Mouse (Mus musculus): Measurements from ENCODE around the gene Braf. TPM values are rescaled to one million over a fixed set of nuclear protein-coding genes. Genes with fewer than 3 reads are reported as not detected.
"Not testable (repeated sequence)": the region's sequence is repeated elsewhere in the genome, so short reads cannot be mapped to it uniquely, and the experiment has no call there.

The Braf gene
- polyA plus RNA-seq (2016; fragmentation: Nextera tagmentation; extraction: Ambion mirVana), result 16.0 and 19.9 TPM in 2 replicates

GRCm38 (mm10) chr6:39724866-39725711 lies at the start of gene Braf:
Gene Braf, minus strand, starts transcription at chr6:39725463.
- peak within 1 kb of the TSS; percentile 69 for H3K4me3 ChIP-seq
- no peaks in the 10 kb centered on the region for H3K27me3 ChIP-seq (ENCODE audit: low read depth, poor library complexity, severe bottlenecking)
- H3K4me1 ChIP-seq, result peaks cover 29% of the 10 kb centered on the region
- peak within 1 kb of the TSS; percentile 97 for H3K27ac ChIP-seq
- WGBS, result 3% methylated on average over 96 of the region's 101 CpGs
- H3K36me3 ChIP-seq, result no peaks in the 10 kb centered on the region
- peak; percentile 97 for DNase-seq (ENCODE audit: low spot score)
- no peaks in the 10 kb centered on the region for H3K9me3 ChIP-seq (replicated peaks)

GRCm38 (mm10) chr6:39775029-39775428 lies 49.8 kb upstream of the Braf start:
- Histone ChIP-seq H3K27ac (no peak overlapping the region), H3K36me3 (no peaks in the 10 kb centered on the region), H3K4me3 (no peak overlapping the region), H3K27me3 (ENCODE audit: low read depth, poor library complexity, severe bottlenecking) (no peaks in the 10 kb centered on the region), H3K9me3 (replicated peaks) (no peaks in the 10 kb centered on the region), H3K4me1 (no peaks in the 10 kb centered on the region)
- DNase-seq (ENCODE audit: low spot score), result no peak
- WGBS, result 85% methylated on average over 9 of the region's 9 CpGs

DNA sequence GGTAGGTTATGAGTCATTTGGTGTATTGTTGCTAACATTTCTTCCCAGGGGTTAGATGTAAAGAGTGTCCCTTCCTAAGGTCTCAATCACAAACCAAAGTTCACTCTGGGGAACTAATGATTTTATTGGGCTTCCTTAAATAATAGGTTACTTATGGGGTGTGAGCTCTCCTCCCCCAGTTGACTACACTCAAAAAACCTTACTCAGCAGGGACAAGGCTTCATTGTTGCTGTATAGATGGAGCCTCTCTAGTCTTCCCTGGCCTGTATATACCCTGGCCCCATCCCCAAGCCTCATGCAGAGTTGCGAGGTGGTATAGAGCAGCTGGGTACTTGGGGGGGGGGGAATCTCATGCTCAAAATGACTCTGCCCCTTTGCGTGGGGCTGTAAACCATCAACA lies 32.0 kb upstream of the Braf start:
- DNase-seq (ENCODE audit: low spot score), result no peak
- Histone ChIP-seq H3K9me3 (replicated peaks) (no peaks in the 10 kb centered on the region), H3K4me3 (no peak overlapping the region), H3K27ac (no peak overlapping the region), H3K36me3 (no peaks in the 10 kb centered on the region), H3K27me3 (ENCODE audit: low read depth, poor library complexity, severe bottlenecking) (no peaks in the 10 kb centered on the region), H3K4me1 (peaks cover 6% of the 10 kb centered on the region)
- 81% methylated on average over 2 of the region's 2 CpGs for WGBS

DNA sequence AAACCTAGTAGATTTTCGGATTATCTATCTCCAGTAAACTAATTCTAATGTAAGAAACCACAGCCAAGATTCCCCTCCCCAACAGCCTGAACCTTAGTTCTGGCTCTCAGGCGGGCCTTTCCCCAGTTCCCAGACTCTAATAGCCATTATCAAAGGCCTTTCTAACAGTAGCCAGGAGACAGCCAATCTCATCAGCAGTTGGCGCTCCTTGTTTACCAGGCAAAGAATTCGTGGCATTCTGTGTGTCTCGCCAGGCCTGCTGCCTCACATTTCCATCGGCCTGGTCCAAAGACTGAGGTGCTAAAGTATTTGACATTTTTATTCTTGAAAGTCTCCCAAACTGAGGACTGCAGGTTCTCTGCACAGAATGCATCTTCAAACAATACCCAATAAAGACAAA lies 24.6 kb upstream of the Braf start:
- H3K9me3 ChIP-seq (replicated peaks), result no peaks in the 10 kb centered on the region
- H3K36me3 ChIP-seq, result no peaks in the 10 kb centered on the region
- no peaks in the 10 kb centered on the region for H3K27me3 ChIP-seq (ENCODE audit: low read depth, poor library complexity, severe bottlenecking)
- DNase-seq (ENCODE audit: low spot score), result no peak
- H3K27ac ChIP-seq, result no peak overlapping the region
- no peak overlapping the region for H3K4me3 ChIP-seq
- no peaks in the 10 kb centered on the region for H3K4me1 ChIP-seq
- WGBS, result 17% methylated on average over 6 of the region's 6 CpGs

- H3K36me3 ChIP-seq, result no peaks in the 10 kb centered on the region
- H3K27ac ChIP-seq, result no peak overlapping the region
- H3K27me3 ChIP-seq (ENCODE audit: low read depth, poor library complexity, severe bottlenecking), result no peaks in the 10 kb centered on the region
Observed at GRCm38 (mm10) chr6:39747094-39747493, 21.8 kb upstream of the Braf start.

GRCm38 (mm10) chr6:39745456-39745855 lies 20.2 kb upstream of the Braf start:
- no peaks in the 10 kb centered on the region for H3K4me1 ChIP-seq
- no peaks in the 10 kb centered on the region for H3K36me3 ChIP-seq
- H3K27ac ChIP-seq, result no peak overlapping the region
- 85% methylated on average over 1 of the region's 1 CpGs for WGBS
- no peaks in the 10 kb centered on the region for H3K27me3 ChIP-seq (ENCODE audit: low read depth, poor library complexity, severe bottlenecking)
- H3K9me3 ChIP-seq (replicated peaks), result no peaks in the 10 kb centered on the region
- no peak for DNase-seq (ENCODE audit: low spot score)
- H3K4me3 ChIP-seq, result no peak overlapping the region

More at GRCm38 (mm10) chr6:39747094-39747493, 21.8 kb upstream of the Braf start:
- H3K4me3 ChIP-seq, result no peak overlapping the region
- no peak for DNase-seq (ENCODE audit: low spot score)
- no peaks in the 10 kb centered on the region for H3K9me3 ChIP-seq (replicated peaks)
- H3K4me1 ChIP-seq, result no peaks in the 10 kb centered on the region
- 31% methylated on average over 1 of the region's 1 CpGs for WGBS

GRCm38 (mm10) chr6:39739698-39740097 lies 14.4 kb upstream of the Braf start:
- H3K9me3 ChIP-seq (replicated peaks); H3K27ac ChIP-seq; H3K27me3 ChIP-seq (ENCODE audit: low read depth, poor library complexity, severe bottlenecking); H3K4me3 ChIP-seq; H3K36me3 ChIP-seq; DNase-seq (ENCODE audit: low spot score); H3K4me1 ChIP-seq: not testable (repeated sequence)
- WGBS, result 93% methylated on average over 9 of the region's 9 CpGs

DNA sequence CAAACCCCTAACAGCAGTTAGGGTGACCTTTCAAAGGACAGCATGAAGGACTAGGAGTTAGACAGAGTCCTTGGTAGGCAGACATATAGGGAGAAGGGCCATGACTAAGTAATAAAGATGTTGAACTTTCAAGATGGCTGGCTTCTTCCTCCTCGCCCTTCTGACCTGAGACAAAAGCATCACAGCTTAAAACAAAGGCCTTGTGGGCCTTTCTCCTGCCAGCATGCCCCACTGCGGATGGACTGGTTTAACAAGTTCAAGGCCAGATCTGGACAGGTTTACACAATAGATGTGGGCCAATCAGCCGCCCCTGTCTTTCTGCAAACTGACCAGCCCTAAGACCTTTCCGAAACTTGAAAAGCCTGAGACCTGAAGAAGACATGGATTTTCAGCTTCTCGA lies 2.8 kb upstream of the Braf start:
- Histone ChIP-seq H3K4me3 (no peak overlapping the region), H3K27me3 (ENCODE audit: low read depth, poor library complexity, severe bottlenecking) (no peaks in the 10 kb centered on the region), H3K4me1 (peaks cover 12% of the 10 kb centered on the region), H3K36me3 (no peaks in the 10 kb centered on the region), H3K9me3 (replicated peaks) (no peaks in the 10 kb centered on the region), H3K27ac (no peak overlapping the region)
- DNase-seq (ENCODE audit: low spot score), result no peak
- 87% methylated on average over 5 of the region's 5 CpGs for WGBS

DNA sequence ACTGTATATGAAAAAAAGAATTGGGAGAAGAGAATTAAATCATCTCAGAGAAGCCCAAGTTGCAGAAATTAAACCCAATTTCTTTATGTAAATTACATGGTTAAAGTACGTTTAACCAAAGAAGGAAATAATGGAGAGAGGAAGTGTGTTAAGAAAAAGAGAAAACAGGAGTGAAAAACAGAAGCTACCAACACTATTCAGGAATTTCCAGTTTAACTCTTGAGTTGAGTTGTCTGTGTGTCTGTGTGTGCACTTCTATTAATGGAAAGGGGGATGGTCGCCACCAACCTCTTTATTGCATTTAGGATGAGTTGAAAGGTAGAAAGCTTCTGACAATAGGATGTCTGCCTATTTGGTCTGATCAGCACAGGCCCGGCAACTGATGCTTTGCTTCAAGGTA lies 886 bp upstream of the Braf start:
- Histone ChIP-seq H3K4me3 (no peak overlapping the region), H3K36me3 (no peaks in the 10 kb centered on the region), H3K4me1 (peaks cover 21% of the 10 kb centered on the region), H3K9me3 (replicated peaks) (no peaks in the 10 kb centered on the region), H3K27ac (no peak overlapping the region), H3K27me3 (ENCODE audit: low read depth, poor library complexity, severe bottlenecking) (no peaks in the 10 kb centered on the region)
- whole genome bisulfite sequencing, result 90% methylated on average over 3 of the region's 3 CpGs
- no peak for DNase-seq (ENCODE audit: low spot score)

GRCm38 (mm10) chr6:39724542-39724865 lies 759 bp downstream of the Braf start:
- no peaks in the 10 kb centered on the region for H3K9me3 ChIP-seq (replicated peaks)
- H3K27ac ChIP-seq, result peak overlapping the region; percentile 97
- H3K4me1 ChIP-seq, result peaks cover 29% of the 10 kb centered on the region
- H3K36me3 ChIP-seq, result no peaks in the 10 kb centered on the region
- no peak for DNase-seq (ENCODE audit: low spot score)
- H3K27me3 ChIP-seq (ENCODE audit: low read depth, poor library complexity, severe bottlenecking), result no peaks in the 10 kb centered on the region
- 0% methylated on average over 12 of the region's 12 CpGs for WGBS
- H3K4me3 ChIP-seq, result peak overlapping the region; percentile 69

GRCm38 (mm10) chr6:39724071-39724470 lies 1.2 kb downstream of the Braf start:
- WGBS, result 2% methylated on average over 7 of the region's 7 CpGs
- Histone ChIP-seq H3K4me3 (peak overlapping the region; percentile 69), H3K27ac (peak overlapping the region; percentile 97; the same call in 1 of the 2 replicates), H3K36me3 (no peaks in the 10 kb centered on the region), H3K9me3 (replicated peaks) (no peaks in the 10 kb centered on the region), H3K4me1 (peaks cover 29% of the 10 kb centered on the region), H3K27me3 (ENCODE audit: low read depth, poor library complexity, severe bottlenecking) (no peaks in the 10 kb centered on the region)
- no peak for DNase-seq (ENCODE audit: low spot score)

- H3K4me3 ChIP-seq, result no peak overlapping the region
- no peaks in the 10 kb centered on the region for H3K27me3 ChIP-seq (ENCODE audit: low read depth, poor library complexity, severe bottlenecking)
- H3K4me1 ChIP-seq, result peaks cover 22% of the 10 kb centered on the region
- WGBS, result 89% methylated on average over 6 of the region's 6 CpGs
- no peak overlapping the region for H3K27ac ChIP-seq
- H3K9me3 ChIP-seq (replicated peaks), result no peaks in the 10 kb centered on the region
- DNase-seq (ENCODE audit: low spot score), result no peak
- no peaks in the 10 kb centered on the region for H3K36me3 ChIP-seq
Observed at GRCm38 (mm10) chr6:39718567-39718966, 6.7 kb downstream of the Braf start.

DNA sequence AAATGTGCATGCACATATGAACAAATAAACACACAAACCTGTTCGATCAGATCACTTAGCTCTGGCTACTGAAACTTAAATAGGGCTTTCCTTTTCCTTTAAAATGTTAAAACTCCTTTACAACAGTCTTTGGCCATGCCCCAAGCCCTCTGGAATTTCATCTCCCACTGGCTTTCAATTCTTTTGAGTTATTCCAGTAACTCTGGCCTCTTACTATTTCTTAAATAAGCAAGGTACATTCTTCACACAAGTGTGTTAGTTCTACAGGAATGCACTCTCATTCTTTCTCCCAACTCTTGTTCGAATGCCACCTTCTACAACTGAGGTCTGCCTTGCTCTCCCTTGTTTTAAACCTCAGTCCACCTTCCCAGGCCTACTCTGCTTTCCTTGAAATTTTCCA lies 8.2 kb downstream of the Braf start:
- H3K36me3 ChIP-seq, result no peaks in the 10 kb centered on the region

GRCm38 (mm10) chr6:39714341-39714740 lies 10.9 kb downstream of the Braf start:
- 79% methylated on average over 7 of the region's 7 CpGs for WGBS
- DNase-seq (ENCODE audit: low spot score), result no peak
- Histone ChIP-seq H3K27me3 (ENCODE audit: low read depth, poor library complexity, severe bottlenecking) (no peaks in the 10 kb centered on the region), H3K27ac (no peak overlapping the region), H3K9me3 (replicated peaks) (no peaks in the 10 kb centered on the region), H3K36me3 (no peaks in the 10 kb centered on the region), H3K4me1 (no peaks in the 10 kb centered on the region), H3K4me3 (no peak overlapping the region)

More for the DNA sequence above, 8.2 kb downstream of the Braf start:
- H3K4me1 ChIP-seq, result peaks cover 10% of the 10 kb centered on the region; the same call in 1 of the 2 replicates
- no peaks in the 10 kb centered on the region for H3K27me3 ChIP-seq (ENCODE audit: low read depth, poor library complexity, severe bottlenecking)
- no peak overlapping the region for H3K4me3 ChIP-seq
- DNase-seq (ENCODE audit: low spot score), result no peak
- H3K9me3 ChIP-seq (replicated peaks), result no peaks in the 10 kb centered on the region
- no peak overlapping the region for H3K27ac ChIP-seq
- WGBS, result 95% methylated on average over 2 of the region's 2 CpGs

Measured in limb, embryonic 10.5 days (tissue).